ENCODE assay signal across 1 mouse cellular context in the genomic region with DNA sequence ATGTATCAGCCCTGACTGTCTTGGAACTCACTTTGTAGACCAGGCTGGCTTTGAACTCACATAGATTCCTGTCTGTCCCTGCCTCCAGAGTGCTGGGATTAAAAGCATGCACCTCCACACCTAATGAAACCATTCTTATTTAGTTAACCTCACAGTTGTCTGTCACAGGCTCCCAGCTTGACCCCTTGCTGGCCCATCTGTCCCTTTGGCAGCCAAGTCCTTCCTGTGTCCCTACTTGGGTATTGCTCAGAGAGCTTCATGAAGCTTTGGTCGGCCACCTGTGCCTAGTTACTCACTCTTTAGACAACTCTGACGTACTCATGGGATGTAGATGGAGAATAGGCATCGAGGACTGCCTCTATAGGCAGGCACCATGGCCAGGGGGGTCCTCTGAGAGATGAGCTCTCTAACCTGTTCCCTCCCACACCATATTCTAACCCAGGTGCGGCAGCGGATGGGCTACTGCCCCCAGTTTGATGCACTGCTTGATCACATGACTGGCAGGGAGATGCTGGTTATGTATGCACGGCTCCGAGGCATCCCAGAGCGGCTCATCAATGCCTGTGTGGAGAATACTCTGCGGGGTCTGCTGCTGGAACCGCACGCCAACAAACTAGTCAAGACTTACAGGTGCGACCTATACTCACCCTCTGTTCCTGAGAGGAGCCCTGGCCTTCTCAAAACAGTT.
TF ChIP-seq lines count a peak whose summit lies in the region.

No protein-coding gene starts in this region.

TF ChIP-seq in MEL, 35 proteins besides CTCF, POLR2A, EP300 and RAD21:
- TF ChIP-seq POLR2AphosphoS2 (IDR thresholded peaks at IDR 0.05; ENCODE audit: low read length), result 0 out of 2 replicates have a peak, but pooled peaks have one; percentile 11
- no peak for TF ChIP-seq TBP (IDR thresholded peaks at IDR 0.05; ENCODE audit: low read depth, low read length)
